Comparison of ENCODE assay signal across 9 mouse cellular contexts in the genomic region with DNA sequence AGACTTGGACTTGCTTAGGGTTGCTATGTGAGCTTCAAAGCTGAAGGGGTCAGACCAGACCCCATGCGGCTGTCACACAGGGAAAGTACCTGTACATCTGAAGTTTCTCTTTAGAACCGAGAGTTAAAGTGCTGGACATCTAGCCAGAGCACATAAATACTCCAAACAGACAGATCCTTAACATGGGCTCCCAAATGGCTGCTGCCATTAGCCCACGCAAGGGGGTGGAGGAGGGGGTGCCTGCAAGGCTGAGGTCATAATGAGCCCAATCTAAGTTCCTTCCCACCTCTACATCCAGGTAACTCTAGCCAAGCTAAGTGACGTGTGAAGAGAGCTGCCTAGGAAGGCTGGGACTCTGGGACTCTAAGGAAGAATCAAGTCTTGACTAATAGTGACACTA. TPM values are rescaled to one million over a fixed set of nuclear protein-coding genes. Genes with fewer than 3 reads are reported as not detected.
DNase-seq lines count a peak whose midpoint lies in the region; ATAC-seq and TF ChIP-seq lines count a peak whose summit lies in the region.
"Had no signal": no experiment of that assay in that cellular context is flagged by ENCODE, and none has a peak within 500 bp of the region (broad histone marks: within the 10 kb centered on the region; RNA-seq: fewer than 3 reads in every experiment).

A gene (plus strand): TSS at position 301 of the 400 bp plus-strand sequence.

- DNase-seq in cerebellum, adult 2 months = peak in 1 of 2 experiments; percentile 12
- no peak for DNase-seq in cerebellum, postnatal 4 days (ENCODE audit: low spot score in 2 of 2)
- DNase-seq in lung, embryonic 14.5 days = no peak
- DNase-seq in lung, postnatal 4 days = no peak
- DNase-seq in right cerebral cortex, postnatal 4 days = no peak
- no peak for DNase-seq in adrenal gland, postnatal 36 days

- 89% methylated on average over 4 of the region's 4 CpGs for WGBS in cerebellum, adult 2 months
- 81% methylated on average over 4 of the region's 4 CpGs for WGBS in lung, embryonic 14.5 days
- 71% methylated on average over 4 of the region's 4 CpGs for WGBS in limb, embryonic 12.5 days
- 85% methylated on average over 4 of the region's 4 CpGs for WGBS in small intestine, adult 2 months

- H3K27me3 ChIP-seq in cerebellum, adult 2 months (ENCODE audit: control insufficient read depth, insufficient read depth, low read length) = no peaks in the 10 kb centered on the region
- peaks cover 27% of the 10 kb centered on the region for H3K27me3 ChIP-seq in lung, embryonic 14.5 days (ENCODE audit: insufficient read depth, low read length)
- H3K27me3 ChIP-seq in limb, embryonic 12.5 days = peaks cover 45% of the 10 kb centered on the region
- peaks cover 15% of the 10 kb centered on the region; the same call in 1 of the 2 replicates for H3K27me3 ChIP-seq in small intestine, adult 2 months (ENCODE audit: control insufficient read depth, insufficient read depth, low read length)

- no peak for ATAC-seq in lung, embryonic 14.5 days (ENCODE audit: insufficient read depth)
- ATAC-seq in limb, embryonic 12.5 days (ENCODE audit: insufficient number of reproducible peaks, insufficient read depth, low FRiP score, low TSS enrichment, low read depth) = no peak

- TF ChIP-seq CTCF in cerebellum, adult 2 months (IDR thresholded peaks at IDR 0.05; ENCODE audit: borderline replicate concordance, insufficient read depth, low read depth, low read length) = no peak
- TF ChIP-seq CTCF in lung, embryonic 14.5 days (IDR thresholded peaks at IDR 0.05; ENCODE audit: low read depth) = no peak
- no peak for TF ChIP-seq CTCF in small intestine, adult 2 months (IDR thresholded peaks at IDR 0.05; ENCODE audit: extremely low read depth, insufficient read length, insufficient replicate concordance, low read depth, low read length)

- H3K4me3 ChIP-seq in cerebellum, adult 2 months (replicated peaks; ENCODE audit: insufficient read depth, low read depth, low read length) = peak within 1 kb of the TSS; percentile 33
- H3K4me3 ChIP-seq in lung, embryonic 14.5 days (ENCODE audit: low read depth, low read length) = no peak within 1 kb of the TSS
- peak within 1 kb of the TSS; percentile 20 for H3K4me3 ChIP-seq in limb, embryonic 12.5 days (replicated peaks)
- H3K4me3 ChIP-seq in small intestine, adult 2 months (ENCODE audit: low read depth, low read length) = peak within 1 kb of the TSS; percentile 34
- H3K4me3 ChIP-seq: megakaryocyte, embryonic 14.5 days had no signal

- H3K36me3 ChIP-seq in lung, embryonic 14.5 days (ENCODE audit: insufficient read depth) = no peaks in the 10 kb centered on the region
- H3K36me3 ChIP-seq in limb, embryonic 12.5 days = no peaks in the 10 kb centered on the region
- H3K36me3 ChIP-seq in small intestine, adult 2 months (ENCODE audit: control insufficient read depth, insufficient read depth, low read length) = no peaks in the 10 kb centered on the region

- peak within 1 kb of the TSS; percentile 54 for H3K4me2 ChIP-seq in lung, embryonic 14.5 days
- H3K4me2 ChIP-seq in limb, embryonic 12.5 days = peak within 1 kb of the TSS; percentile 51

- no peak within 1 kb of the TSS for H3K9ac ChIP-seq in lung, embryonic 14.5 days
- H3K9ac ChIP-seq in limb, embryonic 12.5 days (replicated peaks) = peak within 1 kb of the TSS; percentile 32

- 0 out of 2 replicates have a peak within 1 kb of the TSS, but pooled peaks have one; percentile 10 for H3K27ac ChIP-seq in cerebellum, adult 2 months (ENCODE audit: insufficient read depth, low read length)
- H3K27ac ChIP-seq in lung, embryonic 14.5 days (ENCODE audit: low read depth) = no peak within 1 kb of the TSS
- no peak within 1 kb of the TSS for H3K27ac ChIP-seq in limb, embryonic 12.5 days
- no peak within 1 kb of the TSS for H3K27ac ChIP-seq in small intestine, adult 2 months (ENCODE audit: insufficient read depth, low read depth, low read length)

- peaks cover 19% of the 10 kb centered on the region for H3K4me1 ChIP-seq in cerebellum, adult 2 months (ENCODE audit: control insufficient read depth, insufficient read depth, low read length)
- H3K4me1 ChIP-seq in lung, embryonic 14.5 days (ENCODE audit: insufficient read depth) = peaks cover 17% of the 10 kb centered on the region
- peaks cover 21% of the 10 kb centered on the region for H3K4me1 ChIP-seq in limb, embryonic 12.5 days (replicated peaks)
- peaks cover 20% of the 10 kb centered on the region for H3K4me1 ChIP-seq in small intestine, adult 2 months (ENCODE audit: control insufficient read depth, insufficient read depth, insufficient read length, low read length)

- no peaks in the 10 kb centered on the region for H3K9me3 ChIP-seq in lung, embryonic 14.5 days (ENCODE audit: low read depth, low read length)
- H3K9me3 ChIP-seq in limb, embryonic 12.5 days = no peaks in the 10 kb centered on the region
- H3K9me3 ChIP-seq: megakaryocyte, embryonic 14.5 days had no signal

- TF ChIP-seq POLR2A in cerebellum, adult 2 months (IDR thresholded peaks at IDR 0.05; ENCODE audit: borderline replicate concordance, insufficient read depth, low read length) = no peak
- TF ChIP-seq POLR2A in small intestine, adult 2 months (IDR thresholded peaks at IDR 0.05; ENCODE audit: low read depth, low read length) = no peak

RNA-seq across cellular contexts. Expression of the gene that starts here (rescaled TPM):
- 0.07 and 0.10 TPM in 2 replicates for polyA plus RNA-seq in cerebellum, adult 2 months (2012; rRNA removed)
- 0.36 and 0.37 TPM in 2 replicates for polyA plus RNA-seq in lung, embryonic 14.5 days (2014; fragmentation: Nextera tagmentation; extraction: Ambion mirVana)
- polyA plus RNA-seq in limb, embryonic 12.5 days (2016; fragmentation: Nextera tagmentation; extraction: Ambion mirVana) = 0.18 and 0.55 TPM in 2 replicates
- not detected in 2 replicates for polyA plus RNA-seq in small intestine, adult 2 months (2012; rRNA removed)
- total RNA-seq in adrenal gland, postnatal 36 days (2021) = not detected
